Mouse (Mus musculus): ENCODE measurements around the gene Papss1.
"Not testable (repeated sequence)": the region's sequence is repeated elsewhere in the genome, so short reads cannot be mapped to it uniquely, and the experiment has no call there.

Papss1 gene

GRCm38 (mm10) chr3:131564430-131565256 lies at the start of gene Papss1:
TSS of gene Papss1 (plus strand) at chr3:131564768.
- DNase-seq (ENCODE audit: low spot score), result peak; percentile 100

GRCm38 (mm10) chr3:131516332-131516999 lies 48.1 kb upstream of the Papss1 start:
- DNase-seq (ENCODE audit: low spot score), result no peak

- no peak for DNase-seq (ENCODE audit: low spot score)
Measured at GRCm38 (mm10) chr3:131517756-131518155, 46.8 kb upstream of the Papss1 start.

GRCm38 (mm10) chr3:131521206-131521605 lies 43.4 kb upstream of the Papss1 start:
- DNase-seq (ENCODE audit: low spot score), result no peak

GRCm38 (mm10) chr3:131522243-131522642 lies 42.3 kb upstream of the Papss1 start:
- DNase-seq (ENCODE audit: low spot score), result no peak

- no peak for DNase-seq (ENCODE audit: low spot score)
Measured at GRCm38 (mm10) chr3:131523749-131524148, 40.8 kb upstream of the Papss1 start.

- no peak for DNase-seq (ENCODE audit: low spot score)
Measured at GRCm38 (mm10) chr3:131524210-131524609, 40.4 kb upstream of the Papss1 start.

- DNase-seq (ENCODE audit: low spot score), result no peak
Measured at GRCm38 (mm10) chr3:131524779-131525178, 39.8 kb upstream of the Papss1 start.

GRCm38 (mm10) chr3:131525229-131525628 lies 39.3 kb upstream of the Papss1 start:
- no peak for DNase-seq (ENCODE audit: low spot score)

GRCm38 (mm10) chr3:131541244-131541942 lies 23.2 kb upstream of the Papss1 start:
- DNase-seq (ENCODE audit: low spot score), result no peak

GRCm38 (mm10) chr3:131547562-131547961 lies 17.0 kb upstream of the Papss1 start:
- not testable (repeated sequence) for DNase-seq (ENCODE audit: low spot score)

GRCm38 (mm10) chr3:131550046-131550445 lies 14.5 kb upstream of the Papss1 start:
- DNase-seq (ENCODE audit: low spot score), result no peak

- no peak for DNase-seq (ENCODE audit: low spot score)
Measured at GRCm38 (mm10) chr3:131552349-131553254, 12.0 kb upstream of the Papss1 start.

GRCm38 (mm10) chr3:131555771-131556170 lies 8.8 kb upstream of the Papss1 start:
- DNase-seq (ENCODE audit: low spot score), result no peak

GRCm38 (mm10) chr3:131561591-131561990 lies 3.0 kb upstream of the Papss1 start:
- no peak for DNase-seq (ENCODE audit: low spot score)

GRCm38 (mm10) chr3:131565257-131565610 lies 666 bp downstream of the Papss1 start:
- no peak for DNase-seq (ENCODE audit: low spot score)

GRCm38 (mm10) chr3:131566281-131566680 lies 1.7 kb downstream of the Papss1 start:
- DNase-seq (ENCODE audit: low spot score), result no peak

- DNase-seq (ENCODE audit: low spot score), result no peak
Measured at GRCm38 (mm10) chr3:131570506-131570905, 5.9 kb downstream of the Papss1 start.

GRCm38 (mm10) chr3:131573555-131573954 lies 9.0 kb downstream of the Papss1 start:
- DNase-seq (ENCODE audit: low spot score), result peak; percentile 19

- DNase-seq (ENCODE audit: low spot score), result no peak
Measured at GRCm38 (mm10) chr3:131578434-131579104, 14.0 kb downstream of the Papss1 start.

GRCm38 (mm10) chr3:131580040-131580439 lies 15.5 kb downstream of the Papss1 start:
- no peak for DNase-seq (ENCODE audit: low spot score)
